Mouse (Mus musculus): ENCODE measurements around the gene Hs2st1.
"Not testable (repeated sequence)": the region's sequence is repeated elsewhere in the genome, so short reads cannot be mapped to it uniquely, and the experiment has no call there.

Gene Hs2st1
- long read RNA-seq, experiment 1, full-length matches to known transcripts = 1 of 11 reads
- long read RNA-seq, experiment 1, partial matches to known transcripts = 1 of 11 reads
- long read RNA-seq, experiment 1, other reads (novel, unspliced or antisense) = 9 of 11 reads
- long read RNA-seq, experiment 2, partial matches to known transcripts = 0 of 8 reads
- long read RNA-seq, experiment 2, other reads (novel, unspliced or antisense) = 8 of 8 reads

GRCm38 (mm10) chr3:144570047-144570815 lies at the start of gene Hs2st1, which contains the start of gene Selenof:
Gene Hs2st1, minus strand, starts transcription at chr3:144570181.
Gene Selenof, plus strand, starts transcription at chr3:144570304.
- intact Hi-C loops (cut with DNase I) = loop anchor here (5.0 kb wide), 1 partner anchor 42 kb away; no protein-coding TSS in a partner anchor

- intact Hi-C loops (cut with DNase I) = loop anchor here (1.0 to 2.0 kb wide), 2 partner anchors 87 to 163 kb away; no protein-coding TSS in a partner anchor
Observed at GRCm38 (mm10) chr3:144617633-144618180, 47.7 kb upstream of the Hs2st1 start.

DNA sequence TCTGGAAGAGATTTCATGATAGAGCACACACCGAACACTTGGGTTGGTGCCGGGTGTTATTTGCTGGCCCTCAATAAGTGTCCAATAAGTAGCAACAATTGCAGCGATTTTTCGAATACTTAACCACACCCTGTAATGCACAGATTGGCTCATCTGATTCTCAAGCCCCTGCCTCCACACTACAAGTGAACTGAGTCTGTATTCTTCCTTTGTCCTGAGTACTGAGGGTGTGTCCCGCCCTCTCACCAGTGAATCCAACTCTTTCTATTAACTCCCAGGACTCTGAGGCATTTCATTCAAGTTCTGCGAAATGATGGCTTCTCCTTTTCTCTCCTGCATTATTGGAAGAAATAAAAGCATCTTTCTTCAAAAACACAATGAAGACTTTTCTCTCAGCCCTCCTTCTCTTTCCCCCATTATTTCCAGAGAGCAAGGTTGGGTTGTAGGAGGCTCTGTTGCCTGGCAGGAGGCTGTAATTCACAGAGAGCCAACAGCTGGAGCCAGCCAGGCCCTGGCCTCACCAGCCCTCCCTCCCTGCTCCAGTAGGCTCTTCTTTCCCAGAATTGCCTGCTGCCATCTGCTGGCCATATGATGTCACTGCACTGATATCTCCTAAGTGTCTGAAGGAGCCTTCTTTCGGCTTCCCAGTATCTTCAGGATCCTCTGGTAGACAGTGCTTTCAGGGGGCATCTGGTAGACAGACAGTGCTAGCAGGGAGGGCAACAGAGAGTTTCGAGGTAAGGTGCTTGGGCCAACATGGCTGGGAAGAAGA lies 46.9 kb upstream of the Hs2st1 start:
- intact Hi-C loops (cut with DNase I) = loop anchor here (1.0 to 2.0 kb wide), 2 partner anchors 86 to 163 kb away; no protein-coding TSS in a partner anchor

GRCm38 (mm10) chr3:144615459-144615858 lies 45.5 kb upstream of the Hs2st1 start:
- intact Hi-C loops (cut with DNase I) = no loop called here

- intact Hi-C loops (cut with DNase I) = loop anchor here (5.0 kb wide), 1 partner anchor 42 kb away; the partner anchor contains the start of genes Hs2st1 and Selenof
Observed at GRCm38 (mm10) chr3:144614698-144615097, 44.7 kb upstream of the Hs2st1 start.

- intact Hi-C loops (cut with DNase I) = loop anchor here (5.0 kb wide), 1 partner anchor 42 kb away; the partner anchor contains the start of genes Hs2st1 and Selenof
Observed at GRCm38 (mm10) chr3:144614277-144614676, 44.3 kb upstream of the Hs2st1 start.

DNA sequence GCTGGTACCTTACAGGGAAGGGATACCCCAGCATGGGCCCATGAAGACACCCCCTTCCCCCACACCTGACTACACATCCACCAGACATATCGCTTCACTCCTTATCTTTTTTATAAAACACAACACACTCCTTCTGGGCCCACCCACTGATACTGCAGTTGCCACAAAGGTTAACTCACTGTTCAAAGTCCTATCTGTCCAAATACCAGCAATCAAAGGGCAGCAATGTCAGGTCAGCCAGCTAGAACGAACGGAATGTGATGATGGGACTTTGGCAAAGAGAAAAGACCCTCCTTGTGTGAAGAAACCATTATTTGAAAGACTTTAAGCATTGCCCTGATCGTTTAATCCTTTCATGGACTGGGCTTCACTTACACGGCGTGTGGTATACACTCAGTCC lies 42.4 kb upstream of the Hs2st1 start:
- intact Hi-C loops (cut with DNase I) = loop anchor here (5.0 kb wide), 1 partner anchor 40 kb away; the partner anchor contains the start of genes Hs2st1 and Selenof

GRCm38 (mm10) chr3:144611626-144612271 lies 41.8 kb upstream of the Hs2st1 start:
- intact Hi-C loops (cut with DNase I) = loop anchor here (5.0 kb wide), 1 partner anchor 39 kb away; the partner anchor contains the start of genes Hs2st1 and Selenof

- intact Hi-C loops (cut with DNase I) = loop anchor here (5.0 kb wide), 1 partner anchor 38 kb away; the partner anchor contains the start of genes Hs2st1 and Selenof
Observed at GRCm38 (mm10) chr3:144610759-144611158, 40.8 kb upstream of the Hs2st1 start.

DNA sequence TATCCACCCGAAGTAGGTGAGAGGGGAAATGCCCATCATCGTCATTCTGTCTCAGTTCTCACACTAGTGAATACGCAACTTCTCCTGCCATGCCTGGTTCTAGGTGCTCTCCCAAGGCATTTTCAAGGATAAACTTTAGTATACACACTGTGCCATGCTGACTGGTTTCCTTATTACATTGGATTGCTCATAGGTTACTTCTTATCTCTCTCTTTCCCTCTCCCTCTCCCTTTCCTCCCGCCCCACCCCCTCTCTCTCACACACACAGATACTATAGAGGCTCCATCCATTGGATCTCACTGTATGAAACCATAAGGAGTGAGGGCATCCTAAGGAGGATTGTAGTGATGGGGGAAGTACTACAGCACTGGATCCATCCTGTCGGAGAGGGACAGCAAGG lies 38.1 kb upstream of the Hs2st1 start:
- intact Hi-C loops (cut with DNase I) = no loop called here

DNA sequence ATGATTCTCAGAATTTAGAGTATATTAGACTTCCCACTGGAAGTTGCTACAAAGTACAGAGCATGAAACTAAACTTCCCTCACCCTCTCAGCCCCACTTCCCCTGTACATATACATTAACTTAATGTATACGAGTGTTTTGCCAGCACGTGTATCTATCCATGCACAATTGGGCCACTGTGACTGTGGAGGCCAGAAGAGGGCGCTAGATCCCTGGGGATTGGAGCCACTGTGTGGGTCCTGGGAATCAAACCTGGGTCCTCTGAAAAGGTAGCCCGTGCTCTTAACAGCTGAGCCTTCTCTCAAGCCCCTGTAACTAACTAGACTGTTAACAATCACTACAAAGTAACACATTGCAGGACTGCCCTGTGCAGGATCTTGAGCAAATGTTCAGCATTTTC lies 36.5 kb upstream of the Hs2st1 start:
- intact Hi-C loops (cut with DNase I) = no loop called here

- intact Hi-C loops (cut with DNase I) = not testable (repeated sequence)
Observed at GRCm38 (mm10) chr3:144605811-144606210, 35.8 kb upstream of the Hs2st1 start.

DNA sequence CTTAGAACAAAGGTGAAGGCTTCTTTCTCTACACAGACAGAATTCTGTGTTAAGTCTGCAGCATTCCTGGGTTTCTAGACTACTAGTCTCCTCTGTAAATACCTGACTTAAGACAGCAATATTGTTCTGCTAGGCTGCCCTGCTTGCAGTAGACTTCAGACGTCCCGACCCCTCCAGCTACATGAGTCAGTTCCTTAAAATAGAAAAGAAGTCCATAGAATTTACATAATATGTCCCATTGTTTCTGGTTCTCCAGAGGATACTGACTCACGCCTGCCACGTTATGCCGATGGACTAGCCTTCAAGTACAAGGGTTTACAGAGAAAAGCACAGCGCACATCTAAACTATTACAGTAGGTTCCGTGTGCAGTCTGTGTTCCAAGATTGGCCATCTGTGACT lies 34.2 kb upstream of the Hs2st1 start:
- intact Hi-C loops (cut with DNase I) = no loop called here

- intact Hi-C loops (cut with DNase I) = no loop called here
Observed at GRCm38 (mm10) chr3:144603558-144603957, 33.6 kb upstream of the Hs2st1 start.

- intact Hi-C loops (cut with DNase I) = no loop called here
Observed at GRCm38 (mm10) chr3:144602819-144603218, 32.8 kb upstream of the Hs2st1 start.

DNA sequence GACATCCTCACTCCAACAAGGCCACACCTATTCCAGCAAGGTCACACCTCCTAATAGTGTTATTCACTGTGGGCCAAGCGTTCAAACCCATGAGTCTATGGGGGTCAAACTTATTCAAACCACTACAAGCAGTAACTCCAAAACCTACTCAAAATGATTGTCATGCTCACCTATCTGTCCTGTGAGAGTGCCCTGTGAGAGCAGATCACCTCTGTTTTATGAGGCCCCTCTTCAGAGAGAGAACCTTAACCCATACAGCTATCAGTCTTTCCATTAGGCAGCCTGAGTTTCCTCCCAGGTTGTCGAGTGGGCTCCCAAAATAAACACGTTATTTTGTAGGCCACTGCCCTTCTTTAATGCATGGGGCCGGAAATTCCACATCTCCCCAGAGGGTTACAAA lies 32.4 kb upstream of the Hs2st1 start:
- intact Hi-C loops (cut with DNase I) = no loop called here

DNA sequence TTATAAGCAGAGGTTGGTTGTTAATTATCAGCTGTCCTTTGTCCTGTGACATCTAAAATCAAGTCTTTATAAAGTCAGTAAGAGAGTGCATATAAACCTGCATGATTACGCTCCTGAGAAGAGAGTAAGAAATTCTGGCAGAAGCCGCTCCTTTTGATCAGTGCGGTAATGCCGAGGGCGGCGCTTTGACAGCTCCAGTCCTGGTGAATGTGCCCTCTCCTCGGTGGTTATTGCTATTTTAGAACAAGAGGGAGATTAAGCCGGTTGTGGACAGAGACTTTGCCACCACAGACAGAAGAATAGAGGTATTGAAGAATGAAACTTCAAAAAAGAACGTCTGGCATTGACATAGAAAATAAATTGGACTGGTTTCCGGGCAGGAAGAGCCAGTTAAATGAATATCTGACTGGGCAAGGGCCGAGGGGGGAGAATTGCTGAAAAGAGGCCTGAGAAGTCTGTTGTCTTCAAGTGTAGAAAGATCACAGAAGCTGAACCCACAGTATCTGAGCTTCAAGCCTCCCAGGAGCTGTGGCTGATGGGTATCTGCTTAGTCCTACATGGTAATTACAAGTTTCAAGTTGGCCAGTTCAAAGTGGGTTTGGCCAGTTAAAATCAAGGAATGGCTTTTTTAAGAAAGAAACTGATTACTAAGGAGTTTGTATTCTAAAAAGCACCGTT lies 27.9 kb upstream of the Hs2st1 start:
- intact Hi-C loops (cut with DNase I) = no loop called here

DNA sequence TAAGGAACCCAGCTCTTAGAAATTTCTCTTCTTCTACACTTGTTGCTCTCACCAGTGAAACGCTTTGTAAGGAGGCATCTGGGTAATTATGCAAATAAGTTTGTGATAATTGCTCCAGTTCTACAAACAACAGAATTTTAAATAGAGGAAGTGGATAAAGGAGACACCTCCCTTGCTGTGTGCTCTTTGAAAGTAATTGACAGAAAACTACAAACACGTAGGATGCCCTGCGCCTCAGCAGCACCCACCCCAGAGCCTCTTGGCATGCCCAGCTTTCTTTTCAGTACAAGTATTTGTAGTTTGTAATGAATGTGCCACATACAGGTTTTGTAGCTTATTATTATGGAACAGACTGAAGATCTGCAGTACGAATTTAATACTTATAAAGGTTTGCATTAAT lies 27.1 kb upstream of the Hs2st1 start:
- intact Hi-C loops (cut with DNase I) = no loop called here

- intact Hi-C loops (cut with DNase I) = no loop called here
Observed at GRCm38 (mm10) chr3:144592992-144593785, 23.2 kb upstream of the Hs2st1 start.

Data from adrenal gland (tissue).